Mouse (Mus musculus): ENCODE measurements around the gene Gm21882.
"Not testable (repeated sequence)": the region's sequence is repeated elsewhere in the genome, so short reads cannot be mapped to it uniquely, and the experiment has no call there.

Gm21882 gene

DNA sequence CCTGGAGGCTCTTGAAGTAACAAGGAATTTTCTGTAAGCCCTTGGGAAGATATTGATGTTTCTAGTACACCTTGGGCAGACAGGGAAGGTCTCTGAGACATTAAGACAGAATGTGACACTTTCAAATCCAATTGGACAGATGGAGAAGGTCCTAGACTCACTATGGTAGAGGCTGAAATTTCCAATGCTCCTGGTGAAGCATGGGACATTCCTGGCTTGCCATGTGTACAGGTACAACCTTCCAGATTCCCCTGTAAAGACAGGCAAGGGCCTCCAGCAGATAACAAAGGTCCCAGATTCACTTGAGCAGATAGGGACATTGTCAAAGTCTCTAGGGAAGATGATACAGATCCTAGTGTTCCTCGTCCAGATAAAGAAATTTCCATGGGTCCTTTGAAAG, at the start of gene Gm21882:
TSS of gene Gm21882 (minus strand) at position 101 of the 400 bp plus-strand sequence.
- DNase-seq = not testable (repeated sequence)
